Mouse (Mus musculus) lung, postnatal 0 days (tissue): Measurements from ENCODE around the gene Tmem109.

Experiments
- CTCF ChIP-seq: IDR thresholded peaks from 2 replicates; pipeline ENCODE4 v1.5.1; 2016; ENCODE audit warnings: antibody characterized with exemption, mild to moderate bottlenecking
- EP300 ChIP-seq: IDR thresholded peaks from 2 replicates; pipeline ENCODE4 v1.6.1; 2016; ENCODE audit warnings: antibody characterized with exemption, mild to moderate bottlenecking, control low read depth

DNA sequence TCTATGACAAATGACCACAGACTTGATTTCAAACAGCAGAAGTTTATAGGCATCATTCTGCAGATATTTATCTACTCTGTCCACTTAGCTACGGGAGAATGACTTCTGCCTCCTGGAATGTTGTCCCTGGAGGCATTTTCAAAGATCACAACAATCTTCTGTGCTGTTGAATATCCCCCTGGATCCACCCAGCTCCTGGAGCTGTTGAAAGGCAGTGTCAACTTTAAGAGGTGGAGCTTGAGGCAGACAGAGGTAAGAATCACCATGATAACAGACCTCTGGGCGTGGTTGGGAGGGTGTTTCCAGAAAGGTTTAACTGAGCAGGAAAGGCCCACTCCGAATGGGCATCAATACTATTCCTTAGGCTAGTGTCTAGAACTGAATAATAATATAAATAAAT is 46.1 kb downstream of the Tmem109 start:
- TF ChIP-seq CTCF (no peak), EP300 (no peak)
